Mouse (Mus musculus): ENCODE results near the gene Nfya.

DNA sequence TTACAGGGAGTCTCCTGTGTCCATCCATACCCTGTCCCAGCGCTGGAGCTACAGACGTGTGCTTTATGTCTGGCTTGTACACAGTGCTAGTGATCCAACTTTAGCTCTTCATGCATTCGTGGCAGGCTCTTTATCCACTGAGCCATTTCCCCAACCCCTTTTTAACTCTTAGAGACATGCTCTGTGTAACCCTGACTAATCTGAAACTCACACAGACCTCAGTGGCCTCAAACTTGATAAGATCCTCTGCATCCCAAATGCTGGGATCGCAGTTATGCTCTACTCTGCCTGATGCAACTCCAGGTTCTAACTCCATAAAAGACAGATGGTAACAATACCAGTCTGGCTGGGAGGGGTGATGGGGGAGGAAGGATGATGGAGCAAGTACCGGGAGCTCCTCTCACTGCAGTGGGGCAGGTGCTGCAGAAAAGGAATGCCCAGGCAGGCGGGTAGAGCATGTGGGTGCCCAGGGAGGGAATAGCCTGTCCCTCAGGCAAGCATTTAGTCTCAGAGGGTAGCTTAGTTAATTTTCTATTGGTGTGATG lies 46.2 kb downstream of the Nfya start:
- no peak for TF ChIP-seq MAFK (IDR thresholded peaks at IDR 0.05; ENCODE audit: insufficient read depth, low read depth, low read length)
- no peak for TF ChIP-seq ZNF384 (IDR thresholded peaks at IDR 0.05; ENCODE audit: low read depth, low read length)
- TF ChIP-seq ZC3H11A (IDR thresholded peaks at IDR 0.05; ENCODE audit: borderline replicate concordance, low read depth, low read length) = no peak
- TF ChIP-seq HCFC1 (IDR thresholded peaks at IDR 0.05; ENCODE audit: borderline replicate concordance, insufficient read depth, low read length) = no peak

All from ES-E14 (cell line).